Mouse (Mus musculus) lung, postnatal 0 days (tissue): ENCODE measurements around the gene Fhdc1. TPM values are rescaled to one million over a fixed set of nuclear protein-coding genes. Genes with fewer than 3 reads are reported as not detected.

Source experiments
- ATAC-seq: fragments of 200-750 bp; cut with Nextera tagmentation; 2 replicates; pipeline ENCODE4 v1.8.0; 2017; ENCODE audit warnings: moderate library complexity
- DNase-seq: peaks from one replicate; pipeline ENCODE4 v3.0.0-alpha.2; 2016; ENCODE audit warnings: low spot score
- H3K27ac ChIP-seq: fragments of 300-500 bp; sonication (generic); 2 replicates; pipeline ENCODE4 v1.5.1; 2014; ENCODE audit warnings: antibody characterized with exemption, mild to moderate bottlenecking, low read length, mixed read lengths
- H3K27me3 ChIP-seq: fragments of 300-500 bp; sonication (generic); replicated peaks from 2 replicates; pipeline ENCODE4 v1.6.1; 2014; ENCODE audit warnings: low read length, mixed read lengths; ENCODE audit not compliant: insufficient read depth
- H3K36me3 ChIP-seq: fragments of 300-500 bp; sonication (generic); 2 replicates; pipeline ENCODE4 v1.6.1; 2014; ENCODE audit warnings: low read length, mixed read lengths; ENCODE audit not compliant: insufficient read depth
- H3K4me1 ChIP-seq: fragments of 300-500 bp; sonication (generic); 2 replicates; pipeline ENCODE4 v1.6.1; 2014; ENCODE audit warnings: antibody characterized with exemption, low read depth, low read length, mixed read lengths; ENCODE audit not compliant: insufficient read depth
- H3K4me2 ChIP-seq: fragments of 300-500 bp; sonication (generic); replicated peaks from 2 replicates; pipeline ENCODE4 v1.6.1; 2014; ENCODE audit warnings: low read depth, mild to moderate bottlenecking, low read length, moderate library complexity, mixed read lengths
- H3K4me3 ChIP-seq: fragments of 300-500 bp; sonication (generic); 2 replicates; pipeline ENCODE4 v1.5.1; 2014; ENCODE audit warnings: low read depth, low read length
- H3K9ac ChIP-seq: fragments of 300-500 bp; sonication (generic); replicated peaks from 2 replicates; pipeline ENCODE4 v1.6.1; 2014; ENCODE audit warnings: low read depth, mild to moderate bottlenecking
- H3K9me3 ChIP-seq: fragments of 300-500 bp; sonication (generic); 2 replicates; pipeline ENCODE4 v1.6.1; 2016; ENCODE audit warnings: low read length, mixed read lengths
- CTCF ChIP-seq: IDR thresholded peaks from 2 replicates; pipeline ENCODE4 v1.5.1; 2016; ENCODE audit warnings: antibody characterized with exemption, mild to moderate bottlenecking
- EP300 ChIP-seq: IDR thresholded peaks from 2 replicates; pipeline ENCODE4 v1.6.1; 2016; ENCODE audit warnings: antibody characterized with exemption, mild to moderate bottlenecking, control low read depth
- WGBS: fragments of 180-500 bp; shearing (Covaris S2); extraction: QIAGEN DNeasy Blood & Tissue Kit; methylation state at CpG from one replicate; pipeline ENCODE4 v1.1.7; 2014; 5-methylcytosine and 5-hydroxymethylcytosine counted together
- polyA plus RNA-seq: library from polyadenylated mRNA; unstranded; fragments of >200 nt; fragmentation: Nextera tagmentation; extraction: Ambion mirVana; gene quantifications from 2 replicates; pipeline ENCODE4 v1.2.1, GENCODE M21; 2015

Gene Fhdc1
- polyA plus RNA-seq, 1 experiment from 2014 or later: 16.7 TPM

DNA sequence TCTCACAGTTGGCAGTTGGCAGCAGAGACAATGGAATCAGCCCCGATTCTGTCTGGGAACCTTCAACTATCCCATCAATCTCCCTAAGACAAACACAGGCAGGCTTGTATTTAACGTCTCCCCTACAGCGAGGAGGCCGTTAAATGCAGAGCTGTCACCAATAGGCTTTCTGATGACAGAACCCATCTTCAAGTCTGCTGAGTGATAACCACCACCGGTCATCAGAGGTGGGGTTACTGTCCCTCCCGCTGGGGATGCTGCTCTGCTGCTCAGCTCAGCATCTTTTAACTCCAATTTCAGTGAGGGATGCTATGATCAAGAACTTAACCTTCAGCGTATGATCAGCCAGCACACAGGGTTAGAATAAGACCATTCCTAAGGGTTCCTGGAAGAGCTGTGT, 2.0 kb downstream of the Fhdc1 start:
- TF ChIP-seq CTCF (no peak), EP300 (no peak)
- no peak for DNase-seq
- Histone ChIP-seq H3K4me1 (0 out of 2 replicates have a peak, but pooled peaks cover 8% of the 10 kb centered on the region), H3K27me3 (0 out of 2 replicates have a peak, but pooled peaks cover 6% of the 10 kb centered on the region), H3K9ac (no peak overlapping the region), H3K4me2 (peak overlapping the region; percentile 96), H3K27ac (no peak overlapping the region), H3K9me3 (no peaks in the 10 kb centered on the region), H3K4me3 (peak overlapping the region; percentile 63; the same call in 1 of the 2 replicates), H3K36me3 (no peaks in the 10 kb centered on the region)
- no peak for ATAC-seq
- 33% methylated on average over 7 of the region's 7 CpGs for WGBS

DNA sequence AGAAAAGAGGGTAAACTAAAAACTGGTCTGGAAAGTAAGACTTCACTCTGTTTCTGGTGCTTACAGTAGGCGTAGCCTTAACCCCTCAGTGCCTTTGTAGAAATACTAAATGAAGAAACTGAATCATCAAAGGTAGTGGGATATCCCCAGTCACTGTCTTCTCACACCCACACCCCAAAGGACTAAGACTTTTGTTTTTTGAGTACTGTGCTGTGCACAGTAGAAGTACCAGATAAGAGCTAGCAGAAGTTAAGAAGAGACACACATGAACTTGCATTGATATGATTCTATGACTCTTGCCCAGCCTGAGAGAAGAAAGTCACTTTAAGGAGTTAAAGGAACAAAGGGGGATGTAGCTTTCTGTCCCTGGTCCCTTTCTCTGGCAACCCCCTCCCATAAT, 2.7 kb downstream of the Fhdc1 start:
- TF ChIP-seq CTCF (no peak), EP300 (no peak)
- Histone ChIP-seq H3K36me3 (no peaks in the 10 kb centered on the region), H3K4me2 (no peak overlapping the region), H3K27me3 (0 out of 2 replicates have a peak, but pooled peaks cover 6% of the 10 kb centered on the region), H3K4me1 (peaks cover 8% of the 10 kb centered on the region; the same call in 1 of the 2 replicates), H3K4me3 (no peak overlapping the region), H3K9me3 (no peaks in the 10 kb centered on the region), H3K9ac (no peak overlapping the region), H3K27ac (no peak overlapping the region)
- ATAC-seq (no peak), DNase-seq (no peak)
- WGBS: 85% methylated on average over 1 of the region's 1 CpGs

DNA sequence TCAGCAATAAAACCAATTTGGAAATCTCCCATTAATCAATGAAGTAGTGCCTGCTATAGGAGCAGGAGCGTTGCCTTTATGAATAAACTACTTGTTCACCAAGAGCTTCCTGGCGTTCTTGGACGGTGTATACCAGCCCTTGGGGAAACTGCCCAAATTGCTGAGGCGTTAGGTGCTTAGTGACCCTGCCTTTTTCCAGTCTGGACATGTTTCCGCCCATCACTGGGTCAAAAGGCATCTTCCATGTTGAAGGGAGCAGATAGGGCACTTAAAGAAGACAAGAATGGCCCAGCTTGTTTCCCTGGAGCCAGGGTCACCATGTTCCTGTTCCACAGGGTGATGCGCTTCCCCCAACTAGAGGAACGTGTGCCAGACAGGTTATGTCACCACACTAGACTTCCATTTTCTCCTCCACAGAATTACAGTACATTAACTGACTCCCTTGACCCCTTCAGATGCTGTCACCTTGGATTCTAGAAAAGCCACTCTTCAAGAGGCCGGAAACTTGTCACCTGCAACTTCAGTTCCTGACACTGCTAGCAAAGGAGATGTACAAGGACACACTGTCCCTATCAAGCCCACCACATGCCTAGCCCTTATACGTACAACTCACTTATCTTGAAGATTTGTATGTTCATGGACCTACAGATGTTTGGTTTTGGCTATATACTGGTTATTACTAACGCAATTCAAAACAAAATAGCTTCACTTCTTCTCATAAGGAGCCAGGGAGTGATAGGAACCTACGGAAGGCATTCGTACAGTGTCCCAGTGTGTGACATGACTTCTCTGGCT, 5.1 kb downstream of the Fhdc1 start:
- Histone ChIP-seq H3K4me1 (peaks cover 8% of the 10 kb centered on the region; the same call in 1 of the 2 replicates), H3K27me3 (0 out of 2 replicates have a peak, but pooled peaks cover 6% of the 10 kb centered on the region), H3K9ac (no peak overlapping the region), H3K27ac (no peak overlapping the region), H3K4me2 (no peak overlapping the region), H3K36me3 (no peaks in the 10 kb centered on the region), H3K9me3 (no peaks in the 10 kb centered on the region), H3K4me3 (no peak overlapping the region)
- 82% methylated on average over 12 of the region's 12 CpGs for WGBS
- TF ChIP-seq EP300: no peak
- ATAC-seq: no peak
- no peak for DNase-seq

- no peaks in the 10 kb centered on the region for H3K36me3 ChIP-seq
- 0 out of 2 replicates have a peak, but pooled peaks cover 6% of the 10 kb centered on the region for H3K27me3 ChIP-seq
- no peak overlapping the region for H3K27ac ChIP-seq
- no peak for DNase-seq
- H3K9ac ChIP-seq: no peak overlapping the region
- no peak for ATAC-seq
- no peaks in the 10 kb centered on the region for H3K9me3 ChIP-seq
- WGBS: 62% methylated on average over 6 of the region's 6 CpGs
- H3K4me3 ChIP-seq: no peak overlapping the region
- TF ChIP-seq EP300 (no peak), CTCF (no peak)
- peaks cover 8% of the 10 kb centered on the region; the same call in 1 of the 2 replicates for H3K4me1 ChIP-seq
- H3K4me2 ChIP-seq: no peak overlapping the region
Measured at GRCm38 (mm10) chr3:84474398-84474797, 5.8 kb downstream of the Fhdc1 start.

- no peaks in the 10 kb centered on the region for H3K9me3 ChIP-seq
- 0 out of 2 replicates have a peak, but pooled peaks cover under 1% of the 10 kb centered on the region for H3K27me3 ChIP-seq
- H3K9ac ChIP-seq: no peak overlapping the region
- ATAC-seq (peak; percentile 19), DNase-seq (peak; percentile 57)
- peaks cover 4% of the 10 kb centered on the region; the same call in 1 of the 2 replicates for H3K4me1 ChIP-seq
- no peak for TF ChIP-seq CTCF
- TF ChIP-seq EP300: 0 out of 2 replicates have a peak, but pooled peaks have one; percentile 5
- H3K36me3 ChIP-seq: no peaks in the 10 kb centered on the region
- peak overlapping the region; percentile 25 for H3K4me2 ChIP-seq
- 11% methylated on average over 5 of the region's 5 CpGs for WGBS
- no peak overlapping the region for H3K4me3 ChIP-seq
- H3K27ac ChIP-seq: peak overlapping the region; percentile 21; the same call in 1 of the 2 replicates
Measured at GRCm38 (mm10) chr3:84472955-84473354, 7.3 kb downstream of the Fhdc1 start.

- DNase-seq: peak; percentile 53
- H3K4me3 ChIP-seq: no peak overlapping the region
- 19% methylated on average over 3 of the region's 3 CpGs for WGBS
- H3K9ac ChIP-seq: no peak overlapping the region
- peak overlapping the region; percentile 21; the same call in 1 of the 2 replicates for H3K27ac ChIP-seq
- ATAC-seq: peak; percentile 49
- H3K36me3 ChIP-seq: no peaks in the 10 kb centered on the region
- peaks cover 4% of the 10 kb centered on the region; the same call in 1 of the 2 replicates for H3K4me1 ChIP-seq
- H3K9me3 ChIP-seq: no peaks in the 10 kb centered on the region
- H3K27me3 ChIP-seq: no peaks in the 10 kb centered on the region
- TF ChIP-seq CTCF: no peak
- TF ChIP-seq EP300: no peak
- peak overlapping the region; percentile 25 for H3K4me2 ChIP-seq
Measured at GRCm38 (mm10) chr3:84472527-84472926, 7.7 kb downstream of the Fhdc1 start.
